10 mouse cellular contexts compared by ENCODE assay signal in the genomic region with DNA sequence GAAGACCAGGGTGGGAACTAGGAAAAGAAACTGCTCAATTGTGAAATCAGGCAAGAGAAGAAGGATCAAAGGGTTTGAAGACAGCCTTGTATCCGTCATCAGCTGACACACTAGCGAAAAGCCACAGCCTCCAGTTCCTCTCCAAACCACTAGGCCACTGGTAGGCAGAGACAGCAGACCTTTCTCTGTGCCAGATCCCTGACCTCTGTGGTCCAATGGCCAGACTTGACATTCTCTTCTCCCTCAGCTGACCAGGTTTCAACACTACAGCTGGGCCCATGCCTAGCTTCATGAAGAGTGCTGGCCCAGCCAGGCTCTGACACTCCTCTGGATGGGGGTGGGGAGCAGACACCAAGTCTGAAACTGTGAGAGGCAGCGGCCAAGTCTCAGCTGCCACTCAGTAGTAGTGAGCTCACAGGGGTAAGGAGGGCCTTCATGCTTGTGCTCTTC. TPM values are rescaled to one million over a fixed set of nuclear protein-coding genes. Genes with fewer than 3 reads are reported as not detected.
DNase-seq lines count a peak whose midpoint lies in the region; ATAC-seq and TF ChIP-seq lines count a peak whose summit lies in the region.
"Had no signal": no experiment of that assay in that cellular context is flagged by ENCODE, and none has a peak within 500 bp of the region (broad histone marks: within the 10 kb centered on the region; RNA-seq: fewer than 3 reads in every experiment).

No protein-coding gene starts in this region.

- no peaks in the 10 kb centered on the region for H3K9me3 ChIP-seq in intestine, postnatal 0 days (ENCODE audit: control insufficient read depth)
- no peaks in the 10 kb centered on the region for H3K9me3 ChIP-seq in intestine, embryonic 15.5 days
- H3K9me3 ChIP-seq in heart, embryonic 13.5 days: no peaks in the 10 kb centered on the region
- H3K9me3 ChIP-seq in lung, embryonic 14.5 days (ENCODE audit: low read depth, low read length): no peaks in the 10 kb centered on the region
- 0 out of 2 replicates have a peak, but pooled peaks cover 5% of the 10 kb centered on the region for H3K9me3 ChIP-seq in embryonic facial prominence, embryonic 10.5 days
- H3K9me3 ChIP-seq: embryonic facial prominence, embryonic 15.5 days; midbrain, embryonic 12.5 days had no signal

- no peaks in the 10 kb centered on the region for H3K36me3 ChIP-seq in intestine, postnatal 0 days (ENCODE audit: control insufficient read depth, insufficient read depth)
- H3K36me3 ChIP-seq in intestine, embryonic 15.5 days: no peaks in the 10 kb centered on the region
- H3K36me3 ChIP-seq in heart, embryonic 13.5 days: peaks cover 12% of the 10 kb centered on the region
- no peaks in the 10 kb centered on the region for H3K36me3 ChIP-seq in lung, embryonic 14.5 days (ENCODE audit: insufficient read depth)
- H3K36me3 ChIP-seq in embryonic facial prominence, embryonic 10.5 days (replicated peaks): peaks cover 10% of the 10 kb centered on the region
- H3K36me3 ChIP-seq: embryonic facial prominence, embryonic 15.5 days had no signal

- H3K27ac ChIP-seq in intestine, postnatal 0 days (ENCODE audit: low read depth, low read length): no peak overlapping the region
- no peak overlapping the region for H3K27ac ChIP-seq in intestine, embryonic 15.5 days
- peak overlapping the region; percentile 77 for H3K27ac ChIP-seq in heart, embryonic 13.5 days (replicated peaks)
- H3K27ac ChIP-seq in lung, embryonic 14.5 days (ENCODE audit: low read depth): no peak overlapping the region
- no peak overlapping the region for H3K27ac ChIP-seq in embryonic facial prominence, embryonic 10.5 days (replicated peaks)
- H3K27ac ChIP-seq: embryonic facial prominence, embryonic 15.5 days; midbrain, embryonic 12.5 days had no signal

- H3K4me3 ChIP-seq in intestine, postnatal 0 days (ENCODE audit: low read depth, low read length): no peak overlapping the region
- no peak overlapping the region for H3K4me3 ChIP-seq in intestine, embryonic 15.5 days (replicated peaks)
- H3K4me3 ChIP-seq in heart, embryonic 13.5 days: no peak overlapping the region
- no peak overlapping the region for H3K4me3 ChIP-seq in lung, embryonic 14.5 days (ENCODE audit: low read depth, low read length)
- no peak overlapping the region for H3K4me3 ChIP-seq in embryonic facial prominence, embryonic 10.5 days
- H3K4me3 ChIP-seq: embryonic facial prominence, embryonic 15.5 days; midbrain, embryonic 12.5 days had no signal

- peaks cover 67% of the 10 kb centered on the region for H3K27me3 ChIP-seq in intestine, postnatal 0 days (replicated peaks; ENCODE audit: control insufficient read depth, insufficient read depth, low read length)
- no peaks in the 10 kb centered on the region for H3K27me3 ChIP-seq in intestine, embryonic 15.5 days (replicated peaks)
- H3K27me3 ChIP-seq in heart, embryonic 13.5 days (replicated peaks): no peaks in the 10 kb centered on the region
- H3K27me3 ChIP-seq in lung, embryonic 14.5 days (ENCODE audit: insufficient read depth, low read length): no peaks in the 10 kb centered on the region
- H3K27me3 ChIP-seq in embryonic facial prominence, embryonic 10.5 days (replicated peaks; ENCODE audit: low read depth, poor library complexity, severe bottlenecking): no peaks in the 10 kb centered on the region
- H3K27me3 ChIP-seq: embryonic facial prominence, embryonic 15.5 days; midbrain, embryonic 12.5 days had no signal

- 77% methylated on average over 3 of the region's 3 CpGs for WGBS in intestine, postnatal 0 days
- WGBS in intestine, embryonic 15.5 days: 86% methylated on average over 3 of the region's 3 CpGs
- WGBS in heart, embryonic 13.5 days: 40% methylated on average over 3 of the region's 3 CpGs
- 62% methylated on average over 3 of the region's 3 CpGs for WGBS in lung, embryonic 14.5 days
- 71% methylated on average over 3 of the region's 3 CpGs for WGBS in embryonic facial prominence, embryonic 10.5 days

- DNase-seq in urinary bladder, postnatal 14 days (ENCODE audit: low spot score): peak; percentile 28
- no peak for DNase-seq in urinary bladder, postnatal 25 days (ENCODE audit: low spot score)
- peak; percentile 58 for DNase-seq in lung, embryonic 14.5 days
- DNase-seq in testis, postnatal 10 days (ENCODE audit: low spot score): no peak
- DNase-seq in embryonic facial prominence, embryonic 10.5 days (ENCODE audit: low spot score): no peak

- no peak for ATAC-seq in intestine, postnatal 0 days
- no peak for ATAC-seq in intestine, embryonic 15.5 days
- no peak for ATAC-seq in heart, embryonic 13.5 days (ENCODE audit: extremely low read depth, insufficient number of reproducible peaks, low FRiP score, low TSS enrichment)
- peak; percentile 62 for ATAC-seq in lung, embryonic 14.5 days (ENCODE audit: insufficient read depth)

- 0 out of 2 replicates have a peak, but pooled peaks have one; percentile 13 for TF ChIP-seq CTCF in intestine, postnatal 0 days (IDR thresholded peaks at IDR 0.05; ENCODE audit: low read depth)
- peak; percentile 43 for TF ChIP-seq CTCF in lung, embryonic 14.5 days (IDR thresholded peaks at IDR 0.05; ENCODE audit: low read depth)

- no peak overlapping the region for H3K9ac ChIP-seq in intestine, postnatal 0 days (ENCODE audit: low read depth, low read length)
- no peak overlapping the region for H3K9ac ChIP-seq in intestine, embryonic 15.5 days
- 0 out of 2 replicates have a peak overlapping the region, but pooled peaks have one; percentile 12 for H3K9ac ChIP-seq in heart, embryonic 13.5 days
- no peak overlapping the region for H3K9ac ChIP-seq in lung, embryonic 14.5 days
- H3K9ac ChIP-seq: embryonic facial prominence, embryonic 15.5 days; midbrain, embryonic 12.5 days had no signal

- H3K4me1 ChIP-seq in intestine, postnatal 0 days (replicated peaks; ENCODE audit: control insufficient read depth, insufficient read depth, low read length): no peaks in the 10 kb centered on the region
- H3K4me1 ChIP-seq in intestine, embryonic 15.5 days (replicated peaks): no peaks in the 10 kb centered on the region
- peaks cover 79% of the 10 kb centered on the region for H3K4me1 ChIP-seq in heart, embryonic 13.5 days
- peaks cover 5% of the 10 kb centered on the region; the same call in 1 of the 2 replicates for H3K4me1 ChIP-seq in lung, embryonic 14.5 days (ENCODE audit: insufficient read depth)
- H3K4me1 ChIP-seq in embryonic facial prominence, embryonic 10.5 days: peaks cover 23% of the 10 kb centered on the region
- H3K4me1 ChIP-seq: embryonic facial prominence, embryonic 15.5 days had no signal

- H3K4me2 ChIP-seq in intestine, postnatal 0 days (replicated peaks; ENCODE audit: low read depth): no peak overlapping the region
- no peak overlapping the region for H3K4me2 ChIP-seq in intestine, embryonic 15.5 days (replicated peaks)
- H3K4me2 ChIP-seq in heart, embryonic 13.5 days: no peak overlapping the region
- H3K4me2 ChIP-seq in lung, embryonic 14.5 days: no peak overlapping the region
- H3K4me2 ChIP-seq: embryonic facial prominence, embryonic 15.5 days; midbrain, embryonic 12.5 days had no signal

RNA-seq across cellular contexts. Expression of gene Qk, which starts 7.0 kb away (rescaled TPM):
- 7.4 and 8.6 TPM in 2 replicates for polyA plus RNA-seq in intestine, postnatal 0 days (2015; fragmentation: Nextera tagmentation; extraction: Ambion mirVana)
- polyA plus RNA-seq in intestine, embryonic 15.5 days (2015; fragmentation: Nextera tagmentation; extraction: Ambion mirVana): 12.6 and 13.0 TPM in 2 replicates
- 32.9 and 37.0 TPM in 2 replicates for polyA plus RNA-seq in heart, embryonic 13.5 days (2015; fragmentation: Nextera tagmentation; extraction: Ambion mirVana)
- 49.7 and 50.0 TPM in 2 replicates for polyA plus RNA-seq in lung, embryonic 14.5 days (2014; fragmentation: Nextera tagmentation; extraction: Ambion mirVana)
- polyA plus RNA-seq in embryonic facial prominence, embryonic 10.5 days (2016; fragmentation: Nextera tagmentation; extraction: Ambion mirVana): 33.3 and 33.5 TPM in 2 replicates

Comparison
In these comparisons a context has a peak if more than half of its experiments do, and no peak if none do; other contexts are left out.
1. DNase-seq: peak in urinary bladder, postnatal 14 days (single experiment) and lung, embryonic 14.5 days (single experiment); none in urinary bladder, postnatal 25 days (single experiment), testis, postnatal 10 days (single experiment) and embryonic facial prominence, embryonic 10.5 days (single experiment).